Mouse (Mus musculus) midbrain, embryonic 16.5 days (tissue): ENCODE measurements around the gene Ewsr1. TPM values are rescaled to one million over a fixed set of nuclear protein-coding genes. Genes with fewer than 3 reads are reported as not detected.

ENCODE experiments used
- microRNA-seq: library from miRNA; unstranded; fragments of <30 nt; microRNA quantifications from one replicate; pipeline ENCODE4, GENCODE M21; 2017
- polyA plus RNA-seq: library from polyadenylated mRNA; unstranded; fragments of >200 nt; fragmentation: Nextera tagmentation; extraction: Ambion mirVana; gene quantifications from 2 replicates; pipeline ENCODE4 v1.2.1, GENCODE M21; 2015

Gene Ewsr1
- polyA plus RNA-seq, 1 experiment from 2014 or later: 548 TPM

Small RNAs within 50 kb of the gene (microRNA-seq; reads per million reads assigned to microRNA genes)
- gene Gm47296: not detected

Other genes starting within 250 kb of the Ewsr1 start
- 63.3 and 68.6 TPM in 2 replicates for gene Nf2, start 249.7 kb downstream of the Ewsr1 start, polyA plus RNA-seq
- gene Nipsnap1, start 225.3 kb downstream of the Ewsr1 start, polyA plus RNA-seq: 146 and 148 TPM in 2 replicates
- 57.9 and 64.1 TPM in 2 replicates for gene Thoc5, start 203.9 kb downstream of the Ewsr1 start, polyA plus RNA-seq
- 3.7 and 4.3 TPM in 2 replicates for gene Nefh, start 151.2 kb downstream of the Ewsr1 start, polyA plus RNA-seq
- 104 and 108 TPM in 2 replicates for gene Ap1b1, start 112.4 kb downstream of the Ewsr1 start, polyA plus RNA-seq
- 1.1 and 1.2 TPM in 2 replicates for gene Rasl10a, start 41.1 kb downstream of the Ewsr1 start, polyA plus RNA-seq
- 19.5 and 20.6 TPM in 2 replicates for gene Gas2l1, start 33.9 kb downstream of the Ewsr1 start, polyA plus RNA-seq
- gene Rhbdd3, start 340 bp downstream of the Ewsr1 start, polyA plus RNA-seq: 46.9 and 48.8 TPM in 2 replicates
- 9.5 and 12.4 TPM in 2 replicates for gene Emid1, start 53.0 kb upstream of the Ewsr1 start, polyA plus RNA-seq
- 4.0 and 4.8 TPM in 2 replicates for gene Kremen1, start 162.3 kb upstream of the Ewsr1 start, polyA plus RNA-seq